ENCODE assay signal across 9 mouse cellular contexts in genomic region chr6:50180189-50180588, GRCm38 (mm10).
DNase-seq lines count a peak whose midpoint lies in the region; ATAC-seq and TF ChIP-seq lines count a peak whose summit lies in the region.
"Had no signal": no experiment of that assay in that cellular context is flagged by ENCODE, and none has a peak within 500 bp of the region (broad histone marks: within the 10 kb centered on the region; RNA-seq: fewer than 3 reads in every experiment).

No protein-coding gene starts in this region.

- peak; percentile 70 for TF ChIP-seq CTCF in gastrocnemius, adult 2 months (IDR thresholded peaks at IDR 0.05)
- TF ChIP-seq CTCF in liver, adult 2 months (IDR thresholded peaks at IDR 0.05; ENCODE audit: low read depth, low read length), result no peak
- TF ChIP-seq CTCF in E14TG2a.4 (conservative IDR thresholded peaks at IDR 0.05; ENCODE audit: low read length), result peak; percentile 28; the same call in 1 of the 2 replicates
- peak; percentile 76 for TF ChIP-seq CTCF in kidney, postnatal 0 days (IDR thresholded peaks at IDR 0.05; ENCODE audit: low read depth)

- no peak for DNase-seq in gastrocnemius, adult 2 months
- DNase-seq in gastrocnemius, postnatal 36 days, result no peak
- DNase-seq in liver, adult 2 months (ENCODE audit: extremely low read depth, low read depth, low spot score), result peak; percentile 55
- no peak for DNase-seq in liver, embryonic 11.5 days (ENCODE audit: low spot score)
- DNase-seq in kidney, postnatal 0 days (ENCODE audit: low spot score), result peak; percentile 45
- DNase-seq in spleen, adult 12 weeks (ENCODE audit: low spot score), result no peak

- ATAC-seq in liver, embryonic 11.5 days (replicated peaks; ENCODE audit: low FRiP score), result no peak
- no peak for ATAC-seq in kidney, postnatal 0 days (replicated peaks; ENCODE audit: low FRiP score, low read depth)
- no peak for ATAC-seq in erythroblast, adult 5-6 weeks (replicated peaks; ENCODE audit: low FRiP score, poor library complexity, severe bottlenecking)

- WGBS in liver, adult 2 months, result 24% methylated on average over 4 of the region's 4 CpGs
- 85% methylated on average over 4 of the region's 4 CpGs for WGBS in liver, embryonic 11.5 days
- WGBS in kidney, postnatal 0 days, result 59% methylated on average over 4 of the region's 4 CpGs

- peaks cover 21% of the 10 kb centered on the region for H3K36me3 ChIP-seq in liver, adult 2 months (ENCODE audit: control insufficient read depth, insufficient read depth, low read length)
- peaks cover 2% of the 10 kb centered on the region; the same call in 1 of the 2 replicates for H3K36me3 ChIP-seq in liver, embryonic 11.5 days (ENCODE audit: control insufficient read depth, insufficient read depth, low read length)
- H3K36me3 ChIP-seq in E14TG2a.4 (ENCODE audit: insufficient read depth, low read length), result peaks cover 48% of the 10 kb centered on the region
- peaks cover 10% of the 10 kb centered on the region for H3K36me3 ChIP-seq in kidney, postnatal 0 days (ENCODE audit: insufficient read depth, low read length)

- H3K4me3 ChIP-seq in gastrocnemius, adult 2 months, result peak overlapping the region; percentile 20
- H3K4me3 ChIP-seq in liver, adult 2 months (ENCODE audit: insufficient read depth, low read depth, low read length), result no peak overlapping the region; the same call in 1 of the 2 replicates
- H3K4me3 ChIP-seq in liver, embryonic 11.5 days (ENCODE audit: low read depth, low read length), result no peak overlapping the region
- H3K4me3 ChIP-seq in E14TG2a.4 (replicated peaks; ENCODE audit: low read length), result no peak overlapping the region
- H3K4me3 ChIP-seq in kidney, postnatal 0 days (replicated peaks; ENCODE audit: low read depth, low read length), result no peak overlapping the region
- H3K4me3 ChIP-seq: heart, embryonic 15.5 days had no signal

- H3K79me2 ChIP-seq in liver, adult 2 months (ENCODE audit: control insufficient read depth, insufficient read depth, low read length), result no peaks in the 10 kb centered on the region; the same call in 1 of the 2 replicates

- no peak for TF ChIP-seq POLR2A in liver, adult 2 months (IDR thresholded peaks at IDR 0.05; ENCODE audit: extremely low read depth, insufficient read depth, low read length)

- H3K9me3 ChIP-seq in liver, embryonic 11.5 days (ENCODE audit: control insufficient read depth, low read length), result no peaks in the 10 kb centered on the region
- no peaks in the 10 kb centered on the region for H3K9me3 ChIP-seq in E14TG2a.4 (ENCODE audit: low read length)
- no peaks in the 10 kb centered on the region for H3K9me3 ChIP-seq in kidney, postnatal 0 days (replicated peaks; ENCODE audit: low read length)
- H3K9me3 ChIP-seq: heart, embryonic 15.5 days had no signal

- no peak overlapping the region for H3K9ac ChIP-seq in liver, adult 2 months (ENCODE audit: low read depth, low read length)
- no peak overlapping the region for H3K9ac ChIP-seq in liver, embryonic 11.5 days (ENCODE audit: low read depth, low read length)
- no peak overlapping the region for H3K9ac ChIP-seq in kidney, postnatal 0 days (ENCODE audit: low read depth, low read length)
- H3K9ac ChIP-seq: heart, embryonic 15.5 days had no signal

- H3K4me1 ChIP-seq in liver, adult 2 months (ENCODE audit: control insufficient read depth, insufficient read depth, low read length), result peaks cover 19% of the 10 kb centered on the region
- H3K4me1 ChIP-seq in liver, embryonic 11.5 days (replicated peaks; ENCODE audit: control insufficient read depth, insufficient read depth, low read length), result no peaks in the 10 kb centered on the region
- H3K4me1 ChIP-seq in E14TG2a.4 (replicated peaks; ENCODE audit: low read depth, low read length), result peaks cover 13% of the 10 kb centered on the region
- no peaks in the 10 kb centered on the region for H3K4me1 ChIP-seq in kidney, postnatal 0 days (replicated peaks; ENCODE audit: insufficient read depth, low read length)
- H3K4me1 ChIP-seq: heart, embryonic 15.5 days had no signal

- intact Hi-C loops in gastrocnemius, adult 2 months (cut with DNase I), result loop anchor here (1.0 to 10.0 kb wide), 2 partner anchors 68 to 255 kb away; no protein-coding TSS in a partner anchor
- intact Hi-C loops in gastrocnemius, postnatal 36 days (cut with DNase I), result loop anchor here (1.0 kb wide), 1 partner anchor 68 kb away; no protein-coding TSS in a partner anchor

- H3K4me2 ChIP-seq in liver, embryonic 11.5 days, result no peak overlapping the region
- H3K4me2 ChIP-seq in kidney, postnatal 0 days (ENCODE audit: low read length), result no peak overlapping the region
- H3K4me2 ChIP-seq: heart, embryonic 15.5 days had no signal

- H3K27ac ChIP-seq in gastrocnemius, adult 2 months, result no peak overlapping the region
- H3K27ac ChIP-seq in liver, adult 2 months (replicated peaks; ENCODE audit: insufficient read depth, low read depth, low read length), result no peak overlapping the region
- no peak overlapping the region for H3K27ac ChIP-seq in liver, embryonic 11.5 days (ENCODE audit: low read depth, low read length)
- H3K27ac ChIP-seq in kidney, postnatal 0 days, result no peak overlapping the region
- H3K27ac ChIP-seq: heart, embryonic 15.5 days had no signal

- no peaks in the 10 kb centered on the region for H3K27me3 ChIP-seq in liver, adult 2 months (ENCODE audit: control insufficient read depth, insufficient read depth, low read length)
- H3K27me3 ChIP-seq in liver, embryonic 11.5 days (replicated peaks; ENCODE audit: control insufficient read depth, insufficient read depth, low read length), result no peaks in the 10 kb centered on the region
- no peaks in the 10 kb centered on the region for H3K27me3 ChIP-seq in E14TG2a.4 (ENCODE audit: insufficient read depth, low read length)
- H3K27me3 ChIP-seq in kidney, postnatal 0 days (ENCODE audit: insufficient read depth, low read length), result no peaks in the 10 kb centered on the region
- H3K27me3 ChIP-seq: heart, embryonic 15.5 days had no signal

Comparison
In these comparisons a context has a peak if more than half of its experiments do, and no peak if none do; other contexts are left out.
1. DNase-seq: peak in liver, adult 2 months (single experiment) and kidney, postnatal 0 days (single experiment); none in gastrocnemius, adult 2 months (single experiment), gastrocnemius, postnatal 36 days (0 of 2), liver, embryonic 11.5 days (single experiment) and spleen, adult 12 weeks (single experiment).